Mouse (Mus musculus) layer of hippocampus, adult 8-10 months (tissue): Measurements from ENCODE around the gene Degs1. TPM values are rescaled to one million over a fixed set of nuclear protein-coding genes. Genes with fewer than 3 reads are reported as not detected.

ENCODE experiments used
- DNase-seq, 2 experiments: peaks; one replicate each; pipeline ENCODE4 v3.0.0; 2022; ENCODE audit warnings: low spot score in 2 of 2
- total RNA-seq, 4 experiments: library from RNA; stranded (reverse); gene quantifications; 2 replicates each; pipeline ENCODE4 v1.2.4; 2022

The Degs1 gene
- total RNA-seq, 4 experiments from 2014 or later, result 74.3 to 83.6 (median 79.5) TPM

- no peak for DNase-seq
Measured at GRCm38 (mm10) chr1:182227141-182227963, 55.3 kb downstream of the Degs1 start.

- DNase-seq, result no peak
Measured at GRCm38 (mm10) chr1:182226261-182226660, 56.3 kb downstream of the Degs1 start.

Other genes with a start within 250 kb of the Degs1 start
- gene Srp9, start 158.1 kb downstream of the Degs1 start, total RNA-seq, result 10 to 100 TPM; 59.2 to 68.1 (median 65.4) TPM
- not detected for gene Vmn1r1, start 118.3 kb downstream of the Degs1 start, total RNA-seq
- gene Fbxo28, start 58.8 kb upstream of the Degs1 start, total RNA-seq, result 10 to 100 TPM; 42.6 to 52.8 (median 49.5) TPM
- gene Trp53bp2, start 126.4 kb upstream of the Degs1 start, total RNA-seq, result 10 to 100 TPM; 29.3 to 34.7 (median 31.2) TPM
- 10 to 100 TPM; 68.8 to 72.9 (median 71.6) TPM for gene Capn2, start 234.8 kb upstream of the Degs1 start, total RNA-seq